Mouse (Mus musculus) megakaryocyte, embryonic 14.5 days (primary cell): Measurements from ENCODE around the gene 4930548H24Rik.

ENCODE experiments used
- FLI1 ChIP-seq: IDR thresholded peaks from 2 replicates; pipeline ENCODE4 v1.6.1; 2012; ENCODE audit warnings: low read length, inconsistent platforms, mixed read lengths
- GATA1 ChIP-seq: IDR thresholded peaks from 3 replicates; pipeline ENCODE4 v1.6.1; 2012; ENCODE audit warnings: mixed read lengths, low read length, inconsistent platforms, borderline replicate concordance

- TF ChIP-seq FLI1 = no peak
- TF ChIP-seq GATA1 = no peak
Measured at GRCm38 (mm10) chr5:31528560-31528959, 43.0 kb downstream of the 4930548H24Rik start.
